Mouse (Mus musculus): ENCODE data around the gene Snx7. TPM values are rescaled to one million over a fixed set of nuclear protein-coding genes. Genes with fewer than 3 reads are reported as not detected.

The Snx7 gene
- polyA plus RNA-seq, 1 experiment from 2014 or later, result 19.0 TPM

- no peaks in the 10 kb centered on the region for H3K36me3 ChIP-seq (replicated peaks; ENCODE audit: control insufficient read depth, insufficient read depth, low read depth, low read length)
- no peak for DNase-seq (ENCODE audit: low spot score)
- H3K4me3 ChIP-seq (ENCODE audit: low read depth, low read length), result no peak overlapping the region
- no peaks in the 10 kb centered on the region for H3K4me1 ChIP-seq (ENCODE audit: control insufficient read depth, insufficient read depth, low read length)
- H3K4me2 ChIP-seq (ENCODE audit: low read depth, low read length), result no peak overlapping the region
- no peak overlapping the region for H3K27ac ChIP-seq (replicated peaks; ENCODE audit: low read depth, low read length)
- no peak overlapping the region for H3K9ac ChIP-seq (replicated peaks; ENCODE audit: low read length)
- ATAC-seq (replicated peaks; ENCODE audit: insufficient number of reproducible peaks, low FRiP score, low TSS enrichment, low read depth), result no peak
- no peaks in the 10 kb centered on the region for H3K27me3 ChIP-seq (ENCODE audit: control insufficient read depth, insufficient read depth, low read length)
- no peaks in the 10 kb centered on the region for H3K9me3 ChIP-seq (replicated peaks; ENCODE audit: control insufficient read depth, low read length)
These were observed 3.1 kb downstream of the Snx7 start for GRCm38 (mm10) chr3:117865621-117866020.

GRCm38 (mm10) chr3:117862951-117863350, 5.8 kb downstream of the Snx7 start:
- H3K4me2 ChIP-seq (ENCODE audit: low read depth, low read length), result no peak overlapping the region
- H3K36me3 ChIP-seq (replicated peaks; ENCODE audit: control insufficient read depth, insufficient read depth, low read depth, low read length), result no peaks in the 10 kb centered on the region
- H3K9me3 ChIP-seq (replicated peaks; ENCODE audit: control insufficient read depth, low read length), result no peaks in the 10 kb centered on the region
- 66% methylated on average over 2 of the region's 2 CpGs for WGBS
- H3K4me3 ChIP-seq (ENCODE audit: low read depth, low read length), result no peak overlapping the region
- no peak overlapping the region for H3K9ac ChIP-seq (replicated peaks; ENCODE audit: low read length)
- no peaks in the 10 kb centered on the region for H3K27me3 ChIP-seq (ENCODE audit: control insufficient read depth, insufficient read depth, low read length)
- no peak for DNase-seq (ENCODE audit: low spot score)
- ATAC-seq (replicated peaks; ENCODE audit: insufficient number of reproducible peaks, low FRiP score, low TSS enrichment, low read depth), result no peak
- no peak overlapping the region for H3K27ac ChIP-seq (replicated peaks; ENCODE audit: low read depth, low read length)
- H3K4me1 ChIP-seq (ENCODE audit: control insufficient read depth, insufficient read depth, low read length), result no peaks in the 10 kb centered on the region

- Histone ChIP-seq H3K4me1 (ENCODE audit: control insufficient read depth, insufficient read depth, low read length) (no peaks in the 10 kb centered on the region), H3K9me3 (replicated peaks; ENCODE audit: control insufficient read depth, low read length) (no peaks in the 10 kb centered on the region), H3K4me3 (ENCODE audit: low read depth, low read length) (no peak overlapping the region), H3K27ac (replicated peaks; ENCODE audit: low read depth, low read length) (no peak overlapping the region), H3K9ac (replicated peaks; ENCODE audit: low read length) (no peak overlapping the region), H3K36me3 (replicated peaks; ENCODE audit: control insufficient read depth, insufficient read depth, low read depth, low read length) (no peaks in the 10 kb centered on the region), H3K4me2 (ENCODE audit: low read depth, low read length) (no peak overlapping the region), H3K27me3 (ENCODE audit: control insufficient read depth, insufficient read depth, low read length) (no peaks in the 10 kb centered on the region)
- ATAC-seq (replicated peaks; ENCODE audit: insufficient number of reproducible peaks, low FRiP score, low TSS enrichment, low read depth) (no peak), DNase-seq (ENCODE audit: low spot score) (no peak)
- 83% methylated on average over 6 of the region's 6 CpGs for WGBS
These were observed 6.7 kb downstream of the Snx7 start for GRCm38 (mm10) chr3:117861977-117862434.

- Histone ChIP-seq H3K27me3 (ENCODE audit: control insufficient read depth, insufficient read depth, low read length) (no peaks in the 10 kb centered on the region), H3K4me1 (ENCODE audit: control insufficient read depth, insufficient read depth, low read length) (no peaks in the 10 kb centered on the region), H3K36me3 (replicated peaks; ENCODE audit: control insufficient read depth, insufficient read depth, low read depth, low read length) (no peaks in the 10 kb centered on the region), H3K27ac (replicated peaks; ENCODE audit: low read depth, low read length) (no peak overlapping the region), H3K4me3 (ENCODE audit: low read depth, low read length) (no peak overlapping the region), H3K4me2 (ENCODE audit: low read depth, low read length) (no peak overlapping the region), H3K9me3 (replicated peaks; ENCODE audit: control insufficient read depth, low read length) (no peaks in the 10 kb centered on the region), H3K9ac (replicated peaks; ENCODE audit: low read length) (no peak overlapping the region)
- ATAC-seq (replicated peaks; ENCODE audit: insufficient number of reproducible peaks, low FRiP score, low TSS enrichment, low read depth), result no peak
- WGBS, result 90% methylated on average over 3 of the region's 3 CpGs
- no peak for DNase-seq (ENCODE audit: low spot score)
These were observed 9.7 kb downstream of the Snx7 start for GRCm38 (mm10) chr3:117858996-117859395.

- Histone ChIP-seq H3K36me3 (replicated peaks; ENCODE audit: control insufficient read depth, insufficient read depth, low read depth, low read length) (no peaks in the 10 kb centered on the region), H3K27me3 (ENCODE audit: control insufficient read depth, insufficient read depth, low read length) (no peaks in the 10 kb centered on the region), H3K4me1 (ENCODE audit: control insufficient read depth, insufficient read depth, low read length) (no peaks in the 10 kb centered on the region), H3K9me3 (replicated peaks; ENCODE audit: control insufficient read depth, low read length) (no peaks in the 10 kb centered on the region), H3K4me2 (ENCODE audit: low read depth, low read length) (no peak overlapping the region), H3K9ac (replicated peaks; ENCODE audit: low read length) (no peak overlapping the region), H3K4me3 (ENCODE audit: low read depth, low read length) (no peak overlapping the region), H3K27ac (replicated peaks; ENCODE audit: low read depth, low read length) (no peak overlapping the region)
- ATAC-seq (replicated peaks; ENCODE audit: insufficient number of reproducible peaks, low FRiP score, low TSS enrichment, low read depth) (no peak), DNase-seq (ENCODE audit: low spot score) (no peak)
- whole genome bisulfite sequencing, result 75% methylated on average over 3 of the region's 3 CpGs
These were observed 15.0 kb downstream of the Snx7 start for GRCm38 (mm10) chr3:117853729-117854128.

GRCm38 (mm10) chr3:117852054-117852361, 16.7 kb downstream of the Snx7 start:
- no peak overlapping the region for H3K4me3 ChIP-seq (ENCODE audit: low read depth, low read length)
- no peak overlapping the region for H3K4me2 ChIP-seq (ENCODE audit: low read depth, low read length)
- no peaks in the 10 kb centered on the region for H3K36me3 ChIP-seq (replicated peaks; ENCODE audit: control insufficient read depth, insufficient read depth, low read depth, low read length)
- no peak overlapping the region for H3K9ac ChIP-seq (replicated peaks; ENCODE audit: low read length)
- no peaks in the 10 kb centered on the region for H3K27me3 ChIP-seq (ENCODE audit: control insufficient read depth, insufficient read depth, low read length)
- no peak for ATAC-seq (replicated peaks; ENCODE audit: insufficient number of reproducible peaks, low FRiP score, low TSS enrichment, low read depth)
- H3K4me1 ChIP-seq (ENCODE audit: control insufficient read depth, insufficient read depth, low read length), result no peaks in the 10 kb centered on the region
- no peaks in the 10 kb centered on the region for H3K9me3 ChIP-seq (replicated peaks; ENCODE audit: control insufficient read depth, low read length)
- H3K27ac ChIP-seq (replicated peaks; ENCODE audit: low read depth, low read length), result no peak overlapping the region
- 84% methylated on average over 3 of the region's 3 CpGs for WGBS
- DNase-seq (ENCODE audit: low spot score), result no peak

GRCm38 (mm10) chr3:117851278-117852053, 17.3 kb downstream of the Snx7 start:
- H3K4me3 ChIP-seq (ENCODE audit: low read depth, low read length), result no peak overlapping the region
- DNase-seq (ENCODE audit: low spot score), result no peak
- no peaks in the 10 kb centered on the region for H3K9me3 ChIP-seq (replicated peaks; ENCODE audit: control insufficient read depth, low read length)
- no peaks in the 10 kb centered on the region for H3K27me3 ChIP-seq (ENCODE audit: control insufficient read depth, insufficient read depth, low read length)
- no peak overlapping the region for H3K4me2 ChIP-seq (ENCODE audit: low read depth, low read length)
- no peak overlapping the region for H3K27ac ChIP-seq (replicated peaks; ENCODE audit: low read depth, low read length)
- no peaks in the 10 kb centered on the region for H3K4me1 ChIP-seq (ENCODE audit: control insufficient read depth, insufficient read depth, low read length)
- H3K36me3 ChIP-seq (replicated peaks; ENCODE audit: control insufficient read depth, insufficient read depth, low read depth, low read length), result no peaks in the 10 kb centered on the region
- H3K9ac ChIP-seq (replicated peaks; ENCODE audit: low read length), result no peak overlapping the region
- WGBS, result 92% methylated on average over 18 of the region's 18 CpGs
- no peak for ATAC-seq (replicated peaks; ENCODE audit: insufficient number of reproducible peaks, low FRiP score, low TSS enrichment, low read depth)

- no peak for DNase-seq (ENCODE audit: low spot score)
- no peak overlapping the region for H3K9ac ChIP-seq (replicated peaks; ENCODE audit: low read length)
- no peaks in the 10 kb centered on the region for H3K4me1 ChIP-seq (ENCODE audit: control insufficient read depth, insufficient read depth, low read length)
- H3K27ac ChIP-seq (replicated peaks; ENCODE audit: low read depth, low read length), result no peak overlapping the region
- H3K27me3 ChIP-seq (ENCODE audit: control insufficient read depth, insufficient read depth, low read length), result no peaks in the 10 kb centered on the region
- ATAC-seq (replicated peaks; ENCODE audit: insufficient number of reproducible peaks, low FRiP score, low TSS enrichment, low read depth), result no peak
- no peaks in the 10 kb centered on the region for H3K36me3 ChIP-seq (replicated peaks; ENCODE audit: control insufficient read depth, insufficient read depth, low read depth, low read length)
- H3K4me3 ChIP-seq (ENCODE audit: low read depth, low read length), result no peak overlapping the region
- no peak overlapping the region for H3K4me2 ChIP-seq (ENCODE audit: low read depth, low read length)
- whole genome bisulfite sequencing, result 77% methylated on average over 6 of the region's 6 CpGs
- no peaks in the 10 kb centered on the region for H3K9me3 ChIP-seq (replicated peaks; ENCODE audit: control insufficient read depth, low read length)
These were observed 19.9 kb downstream of the Snx7 start for GRCm38 (mm10) chr3:117848866-117849265.

Data from embryonic facial prominence, embryonic 11.5 days (tissue).